In the genomic region with DNA sequence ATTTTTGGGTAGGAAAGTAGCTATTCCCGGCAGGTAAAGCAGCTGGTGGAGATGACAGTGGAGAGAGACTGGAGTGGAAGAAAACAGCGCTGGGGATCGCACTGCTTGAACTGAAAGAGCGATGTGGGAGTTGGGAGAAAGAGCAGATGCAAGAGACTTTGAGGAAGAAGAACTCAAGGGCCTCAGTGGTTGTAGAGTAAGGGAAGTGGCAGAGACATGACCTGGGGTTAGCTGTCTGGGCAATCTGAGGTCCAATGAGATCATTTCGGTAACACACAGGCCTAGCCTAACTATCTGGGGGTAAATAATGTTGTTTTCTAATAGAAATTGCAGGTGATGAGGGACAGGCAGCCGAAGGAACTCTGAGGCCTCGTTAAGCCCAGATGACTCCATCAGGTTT, we compare ENCODE assay signal across 20 mouse cellular contexts. TPM values are rescaled to one million over a fixed set of nuclear protein-coding genes. Genes with fewer than 3 reads are reported as not detected.
"Had no signal": no experiment of that assay in that cellular context is flagged by ENCODE, and none has a peak within 500 bp of the region (broad histone marks: within the 10 kb centered on the region; RNA-seq: fewer than 3 reads in every experiment).

No protein-coding gene starts in this region.

- H3K4me1 ChIP-seq: limb, embryonic 15.5 days; liver, embryonic 13.5 days; midbrain, embryonic 12.5 days had no signal

- ATAC-seq: intestine, postnatal 0 days; lung, postnatal 0 days; midbrain, embryonic 16.5 days had no signal

- H3K27me3 ChIP-seq: limb, embryonic 12.5 days; limb, embryonic 15.5 days; liver, embryonic 13.5 days; midbrain, embryonic 12.5 days had no signal

- H3K27ac ChIP-seq: kidney, postnatal 0 days; limb, embryonic 12.5 days; limb, embryonic 15.5 days; liver, embryonic 13.5 days; macrophage; midbrain, embryonic 12.5 days; stomach, postnatal 0 days had no signal

- H3K4me2 ChIP-seq: limb, embryonic 12.5 days; limb, embryonic 15.5 days; liver, embryonic 13.5 days; lung, embryonic 14.5 days; midbrain, embryonic 12.5 days had no signal

- DNase-seq: kidney, adult 2 months; kidney, postnatal 25 days; layer of hippocampus, postnatal 36 days; left cerebral cortex, postnatal 4 days; liver, embryonic 13.5 days; lung, embryonic 14.5 days; thymus, adult 2 months; thymus, postnatal 14 days; thymus, postnatal 4 days had no signal

- H3K9ac ChIP-seq: limb, embryonic 12.5 days; limb, embryonic 15.5 days; liver, embryonic 13.5 days; lung, embryonic 14.5 days; midbrain, embryonic 12.5 days had no signal

- H3K9me3 ChIP-seq: limb, embryonic 12.5 days; limb, embryonic 15.5 days; liver, embryonic 13.5 days; midbrain, embryonic 12.5 days had no signal

- H3K36me3 ChIP-seq: limb, embryonic 12.5 days; limb, embryonic 15.5 days; liver, embryonic 13.5 days; midbrain, embryonic 12.5 days had no signal

- H3K4me3 ChIP-seq: limb, embryonic 12.5 days; limb, embryonic 15.5 days; liver, embryonic 13.5 days; midbrain, embryonic 12.5 days had no signal

RNA-seq across cellular contexts. Expression of a gene that starts 24.1 kb away (rescaled TPM):
- total RNA-seq: left cerebral cortex, postnatal 4 days had no signal
- polyA plus RNA-seq: intestine, postnatal 0 days; limb, embryonic 12.5 days; midbrain, embryonic 12.5 days; neural tube, embryonic 14.5 days; stomach, embryonic 14.5 days had no signal
